Comparison of ENCODE assay signal across 2 mouse cellular contexts in the genomic region with DNA sequence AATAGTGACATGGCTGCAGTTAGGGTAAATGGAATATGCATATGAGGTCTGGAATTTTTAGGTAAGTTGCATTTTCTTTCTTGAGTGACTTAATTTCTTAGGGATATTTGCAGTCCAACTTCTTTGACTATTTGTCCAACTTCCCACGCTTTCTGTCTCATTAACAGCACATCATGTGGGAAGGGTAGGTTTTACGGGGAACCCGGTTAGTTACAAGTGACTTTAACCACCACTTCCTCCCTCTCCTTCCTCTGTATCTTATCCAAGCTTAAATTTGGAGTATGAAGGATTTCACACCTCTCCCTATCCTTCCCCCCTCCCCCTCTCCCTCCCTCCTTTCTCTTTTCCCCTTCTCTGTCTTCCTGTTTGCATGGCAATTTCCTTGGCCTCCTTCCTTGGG.
DNase-seq lines count a peak whose midpoint lies in the region.

No protein-coding gene starts in this region.

- DNase-seq in heart, adult 11 months: peak; percentile 88
- peak; percentile 14 to 67 for DNase-seq in spleen, postnatal 4 days (ENCODE audit: low spot score in 2 of 2)
